Mouse (Mus musculus) midbrain, embryonic 13.5 days (tissue): ENCODE results near the gene Emilin1. TPM values are rescaled to one million over a fixed set of nuclear protein-coding genes. Genes with fewer than 3 reads are reported as not detected.

Source experiments
- polyA plus RNA-seq: library from polyadenylated mRNA; unstranded; fragments of >200 nt; fragmentation: Nextera tagmentation; extraction: Ambion mirVana; gene quantifications from 2 replicates; pipeline ENCODE4 v1.2.1, GENCODE M21; 2015

Emilin1 gene
- polyA plus RNA-seq, 1 experiment from 2014 or later: 16.6 TPM

Other genes starting within 250 kb of the Emilin1 start
- gene Cenpa, start 246.6 kb upstream of the Emilin1 start, polyA plus RNA-seq: 120 and 122 TPM in 2 replicates
- 195 and 200 TPM in 2 replicates for gene Dpysl5, start 201.8 kb upstream of the Emilin1 start, polyA plus RNA-seq
- 111 and 113 TPM in 2 replicates for gene Mapre3, start 98.8 kb upstream of the Emilin1 start, polyA plus RNA-seq
- 57.7 and 59.7 TPM in 2 replicates for gene Tmem214, start 45.4 kb upstream of the Emilin1 start, polyA plus RNA-seq
- 23.3 and 29.2 TPM in 2 replicates for gene Agbl5, start 24.7 kb upstream of the Emilin1 start, polyA plus RNA-seq
- gene Ost4, start 5.6 kb upstream of the Emilin1 start, polyA plus RNA-seq: 270 and 306 TPM in 2 replicates
- gene Khk, start 8.0 kb downstream of the Emilin1 start, polyA plus RNA-seq: 5.6 and 6.8 TPM in 2 replicates
- gene Cgref1, start 32.2 kb downstream of the Emilin1 start, polyA plus RNA-seq: 23.0 TPM in 2 replicates
- 108 and 129 TPM in 2 replicates for gene Preb, start 47.0 kb downstream of the Emilin1 start, polyA plus RNA-seq
- not detected in 2 replicates for gene Tcf23, start 55.3 kb downstream of the Emilin1 start, polyA plus RNA-seq
- gene Atraid, start 134.9 kb downstream of the Emilin1 start, polyA plus RNA-seq: 156 and 160 TPM in 2 replicates
- gene Slc5a6, start 135.5 kb downstream of the Emilin1 start, polyA plus RNA-seq: 17.3 and 19.3 TPM in 2 replicates
- 16.1 and 19.1 TPM in 2 replicates for gene Cad, start 141.4 kb downstream of the Emilin1 start, polyA plus RNA-seq
- not detected in 2 replicates for gene Dnajc5g, start 192.9 kb downstream of the Emilin1 start, polyA plus RNA-seq
- 15.9 and 16.8 TPM in 2 replicates for gene Slc30a3, start 194.8 kb downstream of the Emilin1 start, polyA plus RNA-seq
- gene Trim54, start 203.3 kb downstream of the Emilin1 start, polyA plus RNA-seq: not detected in 2 replicates
- gene Ucn, start 225.4 kb downstream of the Emilin1 start, polyA plus RNA-seq: not detected in 2 replicates
- gene Mpv17, start 240.8 kb downstream of the Emilin1 start, polyA plus RNA-seq: 54.7 and 57.5 TPM in 2 replicates